Mouse (Mus musculus) thymus, postnatal 4 days (tissue): ENCODE results near the gene Efna4.

ENCODE experiments used
- DNase-seq: peaks from one replicate; pipeline ENCODE4 v3.0.0; 2021

The Efna4 gene

GRCm38 (mm10) chr3:89361675-89362074 is 23.8 kb upstream of the Efna4 start, which contains the start of gene Dcst2:
Gene Dcst2 (plus strand): TSS chr3:89361975.
- DNase-seq, result no peak

DNA sequence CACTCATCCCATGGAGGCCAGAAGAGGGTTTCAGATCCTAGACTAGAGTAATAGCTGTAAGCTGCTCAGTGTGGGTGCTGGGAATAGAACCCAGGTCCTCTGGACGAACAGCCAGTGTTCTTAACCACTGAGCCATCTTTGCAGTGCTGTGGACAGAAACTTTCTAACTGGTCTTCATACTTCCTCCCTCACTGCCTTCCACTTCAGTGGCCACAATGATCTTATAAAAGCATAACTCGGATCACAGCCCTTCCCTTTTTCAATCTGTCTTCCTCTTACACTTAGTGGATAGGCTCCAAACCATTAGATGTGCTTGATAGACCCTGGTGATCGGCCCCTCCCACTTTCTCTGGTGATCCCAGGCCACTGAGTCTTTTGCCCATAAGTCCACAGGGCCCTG is 22.4 kb upstream of the Efna4 start:
- DNase-seq, result no peak

DNA sequence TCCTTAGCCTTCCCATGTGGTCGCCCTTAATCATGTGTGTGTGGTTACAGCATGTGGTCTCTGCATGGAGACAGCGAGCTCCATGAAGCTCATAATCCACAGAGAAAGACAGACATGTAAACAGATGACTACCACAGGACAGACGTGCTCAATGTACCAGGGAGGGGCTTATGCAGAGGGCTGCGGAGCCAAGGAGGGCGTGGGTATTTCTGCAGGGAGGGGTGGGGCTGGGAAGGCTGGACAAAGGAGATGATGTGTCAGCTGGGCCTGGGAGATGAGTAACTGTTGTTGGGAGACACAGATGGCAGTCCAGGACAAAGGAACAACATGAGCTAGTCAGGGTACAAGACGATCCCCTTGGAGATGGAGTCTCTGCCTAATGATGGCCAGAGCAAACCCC is 21.8 kb upstream of the Efna4 start:
- DNase-seq, result no peak

- no peak for DNase-seq
Measured at GRCm38 (mm10) chr3:89356029-89356428, 18.2 kb upstream of the Efna4 start.

- no peak for DNase-seq
Measured at GRCm38 (mm10) chr3:89355512-89355902, 17.7 kb upstream of the Efna4 start.

- DNase-seq, result peak; percentile 91
Measured at GRCm38 (mm10) chr3:89354816-89355511, 17.1 kb upstream of the Efna4 start.

DNA sequence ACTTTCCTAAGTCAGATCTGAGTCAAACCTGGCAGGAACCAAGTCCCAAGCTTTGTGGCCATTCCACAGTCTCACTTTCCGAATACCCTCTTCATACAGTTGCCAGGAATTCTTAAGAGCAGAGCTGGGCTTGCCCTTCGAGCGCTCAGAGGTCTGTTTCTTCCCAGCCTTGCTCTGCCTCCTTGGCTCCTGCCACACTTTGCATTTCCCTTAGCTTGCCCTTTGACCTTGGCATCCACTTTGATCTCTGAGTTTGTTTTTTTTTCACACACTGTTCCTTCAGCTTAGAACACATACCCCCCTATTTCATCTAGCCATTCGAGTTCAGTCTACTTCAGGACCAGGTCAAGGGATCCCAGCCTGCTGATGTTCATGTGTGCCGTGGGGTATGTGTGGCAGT is 13.4 kb upstream of the Efna4 start:
- no peak for DNase-seq

GRCm38 (mm10) chr3:89349869-89350501 is 12.2 kb upstream of the Efna4 start, which contains the start of gene Adam15:
Gene Adam15 (minus strand): TSS chr3:89349996.
- peak; percentile 91 for DNase-seq

GRCm38 (mm10) chr3:89348911-89349868 is 11.4 kb upstream of the Efna4 start:
- DNase-seq, result no peak

DNA sequence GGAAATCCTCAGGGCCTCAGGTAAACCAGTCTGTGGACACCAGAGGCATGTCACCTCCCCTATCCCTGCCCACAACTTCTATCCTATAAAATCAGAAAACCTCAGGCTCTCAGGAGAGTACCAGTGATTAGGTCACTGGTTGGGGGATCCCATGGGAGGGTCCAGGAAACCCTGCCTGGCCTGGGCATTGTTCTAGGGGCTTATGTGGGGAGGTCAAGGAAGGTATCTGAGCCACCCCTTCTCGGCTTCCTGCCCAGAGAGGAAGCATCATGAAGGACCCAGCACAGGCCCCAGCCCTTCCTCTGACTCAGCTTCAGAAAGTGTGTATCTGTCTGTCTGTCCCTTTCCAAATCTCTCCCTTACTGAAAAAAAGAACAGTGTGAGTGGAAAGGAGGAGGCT is 10.1 kb upstream of the Efna4 start:
- DNase-seq, result no peak

GRCm38 (mm10) chr3:89346815-89347540 is 9.2 kb upstream of the Efna4 start:
- DNase-seq, result no peak

- DNase-seq, result no peak
Measured at GRCm38 (mm10) chr3:89343279-89343678, 5.5 kb upstream of the Efna4 start.

DNA sequence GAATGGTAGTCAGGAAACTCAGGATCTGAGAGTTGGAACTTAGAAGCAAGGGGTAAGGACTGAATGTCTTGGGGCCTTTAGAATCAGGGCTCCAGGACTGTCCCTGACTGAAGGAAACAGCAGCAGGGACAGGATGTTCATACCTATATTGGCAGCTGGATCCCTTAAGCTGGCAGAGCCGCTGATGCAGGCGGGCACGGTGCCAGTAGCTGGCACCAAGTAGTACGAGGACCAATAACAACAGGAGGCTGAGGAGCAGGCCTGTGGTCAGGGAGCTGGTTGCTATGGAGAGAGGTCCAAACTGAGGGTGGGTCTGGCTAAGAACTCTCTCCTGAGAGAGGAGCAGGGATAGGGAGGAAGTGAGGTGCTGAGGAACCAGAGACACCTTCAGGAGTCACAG is 4.0 kb upstream of the Efna4 start:
- no peak for DNase-seq

DNA sequence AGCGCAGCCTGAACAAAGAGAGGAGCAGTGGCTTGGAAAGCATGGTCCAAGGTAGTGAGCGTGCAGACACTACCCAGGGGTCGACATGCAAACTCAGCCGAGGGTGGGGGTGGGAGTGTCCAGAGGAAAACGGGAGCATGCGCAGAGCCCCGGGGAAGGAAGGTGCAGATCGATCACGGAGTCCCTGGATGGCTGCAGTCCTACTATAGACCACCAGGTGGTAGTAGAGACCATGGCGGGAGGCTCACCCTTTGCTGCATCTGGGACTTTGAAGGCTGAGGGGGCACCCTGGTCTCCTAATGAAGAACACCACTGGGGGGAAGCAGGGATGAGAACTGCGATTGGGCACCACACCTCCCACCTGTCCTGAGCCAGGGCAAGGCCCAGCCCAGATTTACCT is 2.6 kb upstream of the Efna4 start:
- peak; percentile 86 for DNase-seq

GRCm38 (mm10) chr3:89339416-89339815 is 1.6 kb upstream of the Efna4 start:
- peak; percentile 84 for DNase-seq

DNA sequence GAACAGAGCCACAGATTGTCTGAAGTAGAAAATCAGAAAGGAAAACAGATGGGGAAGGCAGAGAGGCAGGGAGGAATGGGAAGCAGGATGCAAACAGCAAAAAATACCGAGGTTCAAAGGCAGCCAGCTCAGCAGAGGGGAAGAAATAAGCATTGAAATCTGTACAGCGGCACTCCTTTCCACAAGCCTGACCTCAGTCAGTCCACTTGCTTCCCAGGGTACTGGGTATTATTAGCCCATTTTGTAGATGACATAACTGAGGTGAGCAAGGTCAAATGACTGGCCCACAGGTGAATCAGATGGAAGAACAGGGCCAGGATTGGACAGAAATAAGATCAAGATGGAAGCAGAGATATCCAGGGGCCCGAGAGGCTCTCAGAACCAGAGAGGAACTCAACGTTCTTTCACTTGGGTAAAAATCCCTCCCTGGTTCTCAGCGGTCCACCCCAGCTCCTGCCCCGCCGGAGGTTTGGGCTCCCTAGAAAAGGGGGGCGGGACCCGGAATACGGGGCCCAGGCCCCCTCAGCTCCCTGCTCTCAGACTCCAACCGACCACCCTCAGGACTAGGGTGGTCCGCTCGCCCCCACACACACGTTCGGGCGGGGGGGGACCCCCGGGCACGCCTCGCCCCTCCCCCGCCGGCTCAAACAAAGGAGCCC is 637 bp downstream of the Efna4 start:
- DNase-seq, result no peak

DNA sequence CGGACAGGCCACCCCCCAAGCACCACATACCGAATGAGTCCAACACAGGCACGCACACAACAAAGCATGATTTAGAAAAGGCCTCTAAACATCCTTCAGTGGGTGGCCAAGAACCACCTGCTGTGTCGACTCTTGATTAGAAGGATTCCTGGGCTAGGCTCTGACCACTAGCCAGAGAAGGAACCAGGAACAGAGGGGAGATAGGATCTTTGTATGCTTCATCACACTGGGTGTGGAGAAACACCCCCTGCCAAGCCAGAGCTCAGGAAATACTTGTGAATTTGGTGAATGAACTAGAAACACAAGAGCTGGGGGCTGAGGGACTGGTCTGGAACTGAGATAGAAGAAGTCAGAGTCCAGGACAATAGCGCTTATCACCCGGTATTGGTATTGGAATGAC is 1.3 kb downstream of the Efna4 start:
- no peak for DNase-seq

DNA sequence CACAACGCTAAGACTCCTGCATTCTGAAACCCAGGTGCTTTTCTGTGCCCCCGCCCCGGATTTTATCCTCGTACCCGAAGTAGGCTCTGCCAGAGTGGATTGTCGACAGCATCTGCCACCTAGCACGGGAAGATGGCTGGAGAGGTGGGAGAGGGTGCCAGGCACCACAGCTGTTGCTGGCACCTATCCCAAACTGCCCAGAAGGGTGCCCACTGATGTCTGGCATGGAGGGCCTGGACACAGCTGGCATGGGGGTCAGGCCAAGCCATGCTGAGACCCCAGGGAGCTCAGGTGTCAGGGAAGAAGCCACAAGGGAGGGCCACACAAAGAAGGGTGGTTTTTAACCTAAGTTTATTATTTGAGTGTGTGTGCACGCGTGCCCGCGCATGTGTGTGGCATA is 4.8 kb downstream of the Efna4 start:
- DNase-seq, result no peak

GRCm38 (mm10) chr3:89332476-89332875 is 5.4 kb downstream of the Efna4 start:
- DNase-seq, result no peak

- no peak for DNase-seq
Measured at GRCm38 (mm10) chr3:89332013-89332412, 5.8 kb downstream of the Efna4 start.

DNA sequence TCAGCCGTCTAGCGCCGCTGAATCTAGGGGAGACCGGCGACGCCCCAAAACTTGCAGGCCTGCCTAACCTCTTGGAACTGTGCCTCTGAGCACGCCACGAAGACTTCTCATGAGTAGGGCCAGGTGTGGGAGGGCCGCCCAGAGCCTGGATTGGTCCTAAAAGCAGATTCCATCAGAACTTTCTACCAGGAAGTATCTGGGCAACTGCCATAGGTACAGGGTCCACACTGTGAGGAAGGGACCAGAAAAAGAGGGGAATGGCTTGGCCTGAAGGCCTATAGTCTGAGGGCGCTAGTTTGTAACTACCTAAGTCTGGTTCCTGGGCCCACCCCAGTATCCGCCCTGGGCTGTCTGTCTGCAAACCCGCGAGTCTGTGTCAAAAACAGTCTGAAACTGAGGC is 6.3 kb downstream of the Efna4 start:
- DNase-seq, result no peak

GRCm38 (mm10) chr3:89330948-89331347 is 6.9 kb downstream of the Efna4 start:
- no peak for DNase-seq
